Mouse (Mus musculus) cortical plate, adult 2 months (tissue): ENCODE results near the gene Abcc12.

ENCODE experiments used
- CTCF ChIP-seq: fragments of 200-500 bp; IDR thresholded peaks from 2 replicates; pipeline ENCODE4 v1.5.1; 2011; ENCODE audit warnings: mild to moderate bottlenecking, control low read depth, low read length; ENCODE audit not compliant: insufficient read depth; ENCODE audit errors: extremely low read depth
- POLR2A ChIP-seq: fragments of 200-500 bp; IDR thresholded peaks from 2 replicates; pipeline ENCODE4 v1.6.1; 2011; ENCODE audit warnings: mild to moderate bottlenecking, low read length, control low read depth; ENCODE audit not compliant: insufficient read depth; ENCODE audit errors: extremely low read depth

- TF ChIP-seq POLR2A (no peak), CTCF (no peak)
Measured at GRCm38 (mm10) chr8:86514203-86514602, 66.3 kb downstream of the Abcc12 start.
